Mouse (Mus musculus) embryonic facial prominence, embryonic 10.5 days (tissue): ENCODE measurements around the gene Sh3pxd2b. TPM values are rescaled to one million over a fixed set of nuclear protein-coding genes. Genes with fewer than 3 reads are reported as not detected.
A peak's percentile ranks its signal among the peaks of the same experiment; 100 is the strongest.

Experiments
- DNase-seq: peaks from one replicate; pipeline ENCODE4 v3.0.0-alpha.2; 2017; ENCODE audit warnings: low spot score
- H3K27ac ChIP-seq: fragments of 300-500 bp; sonication (generic); replicated peaks from 2 replicates; pipeline ENCODE4 v1.5.1; 2016; ENCODE audit warnings: mild to moderate bottlenecking
- H3K27me3 ChIP-seq: fragments of 300-500 bp; sonication (generic); replicated peaks from 2 replicates; pipeline ENCODE4 v1.6.1; 2016; ENCODE audit warnings: low read depth, mild to moderate bottlenecking; ENCODE audit not compliant: poor library complexity, severe bottlenecking
- H3K36me3 ChIP-seq: fragments of 300-500 bp; sonication (generic); replicated peaks from 2 replicates; pipeline ENCODE4 v1.6.1; 2016; ENCODE audit warnings: mild to moderate bottlenecking, moderate library complexity
- H3K4me1 ChIP-seq: fragments of 300-500 bp; sonication (generic); 2 replicates; pipeline ENCODE4 v1.6.1; 2016
- H3K4me3 ChIP-seq: fragments of 300-500 bp; sonication (generic); 2 replicates; pipeline ENCODE4 v1.5.1; 2016; ENCODE audit warnings: mild to moderate bottlenecking, moderate library complexity
- H3K9me3 ChIP-seq: fragments of 300-500 bp; sonication (generic); 2 replicates; pipeline ENCODE4 v1.6.1; 2016; ENCODE audit warnings: mild to moderate bottlenecking
- whole genome bisulfite sequencing: fragments of 180-500 bp; shearing (Covaris S2); methylation state at CpG from one replicate; pipeline ENCODE4 v1.1.7; 2016; 5-methylcytosine and 5-hydroxymethylcytosine counted together
- polyA plus RNA-seq: library from polyadenylated mRNA; unstranded; fragments of >200 nt; fragmentation: Nextera tagmentation; extraction: Ambion mirVana; gene quantifications from 2 replicates; pipeline ENCODE4 v1.2.1, GENCODE M21; 2016

Sh3pxd2b gene
- polyA plus RNA-seq, 1 experiment from 2014 or later: 28.3 TPM

- Histone ChIP-seq H3K4me1 (no peaks in the 10 kb centered on the region), H3K36me3 (peaks cover 75% of the 10 kb centered on the region), H3K27ac (no peak overlapping the region), H3K4me3 (no peak overlapping the region), H3K27me3 (no peaks in the 10 kb centered on the region), H3K9me3 (no peaks in the 10 kb centered on the region)
- WGBS: 89% methylated on average over 4 of the region's 4 CpGs
- no peak for DNase-seq
Measured at GRCm38 (mm10) chr11:32424600-32424999, 77.0 kb downstream of the Sh3pxd2b start.

DNA sequence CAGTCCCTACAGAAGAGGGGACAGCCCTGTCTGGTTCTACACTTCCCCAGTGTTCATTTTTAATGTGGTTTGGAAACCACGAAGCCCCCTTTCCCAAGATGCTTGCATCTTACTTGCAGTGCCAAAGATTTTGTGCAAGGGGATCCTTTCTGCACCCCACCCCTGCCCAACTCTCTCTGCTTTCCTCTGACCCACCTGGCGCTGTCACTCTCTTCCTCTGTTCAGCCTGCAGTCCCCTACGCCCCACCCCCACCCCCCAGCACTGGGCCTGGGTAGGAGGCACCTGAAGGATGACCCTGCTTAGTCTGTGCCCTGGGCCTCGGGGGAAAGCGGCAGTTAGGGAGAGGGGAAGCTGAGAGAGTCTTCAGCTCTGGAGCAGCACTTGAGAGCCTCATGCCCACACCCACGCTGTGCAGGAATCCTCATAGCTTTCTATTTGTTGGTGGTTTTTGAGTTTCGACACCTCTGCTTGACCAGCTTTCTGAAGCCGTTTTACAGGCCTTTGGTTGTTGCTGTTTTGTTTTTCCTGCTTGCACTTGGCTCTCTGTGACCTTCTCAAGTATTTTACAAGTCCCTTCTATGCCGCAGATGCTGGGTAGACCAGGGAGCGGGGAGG lies 77.5 kb downstream of the Sh3pxd2b start:
- Histone ChIP-seq H3K36me3 (peaks cover 70% of the 10 kb centered on the region), H3K9me3 (no peaks in the 10 kb centered on the region), H3K27me3 (no peaks in the 10 kb centered on the region), H3K4me3 (no peak overlapping the region), H3K4me1 (no peaks in the 10 kb centered on the region), H3K27ac (no peak overlapping the region)
- WGBS: 68% methylated on average over 10 of the region's 10 CpGs
- DNase-seq: no peak

DNA sequence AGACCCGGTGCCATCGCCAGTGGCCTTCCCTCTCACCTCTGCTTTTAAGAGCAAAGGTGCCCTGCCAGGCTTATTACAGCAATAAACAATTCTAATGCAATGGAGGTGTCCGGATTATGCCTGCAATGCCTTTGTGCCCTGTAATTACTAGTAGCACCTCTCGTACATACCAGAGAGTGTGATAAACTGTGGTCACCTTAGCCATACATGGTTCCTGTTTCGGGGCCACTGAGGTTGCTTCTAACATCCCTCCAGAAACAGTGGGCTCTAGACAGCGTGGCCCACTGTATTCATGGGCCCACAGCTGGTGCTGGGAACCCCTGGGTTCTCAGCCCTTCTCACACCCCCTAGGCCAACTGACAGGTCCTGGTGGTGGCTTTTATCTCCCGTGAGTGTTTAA lies 79.9 kb downstream of the Sh3pxd2b start:
- peaks cover 46% of the 10 kb centered on the region for H3K36me3 ChIP-seq
- no peaks in the 10 kb centered on the region for H3K4me1 ChIP-seq
- H3K4me3 ChIP-seq: no peak overlapping the region
- H3K27me3 ChIP-seq: no peaks in the 10 kb centered on the region
- H3K9me3 ChIP-seq: no peaks in the 10 kb centered on the region
- no peak overlapping the region for H3K27ac ChIP-seq
- DNase-seq: no peak
- WGBS: 87% methylated on average over 7 of the region's 7 CpGs

GRCm38 (mm10) chr11:32435410-32436060 lies 87.9 kb downstream of the Sh3pxd2b start:
- WGBS: 68% methylated on average over 6 of the region's 6 CpGs
- peak; percentile 30 for DNase-seq
- Histone ChIP-seq H3K4me3 (no peak overlapping the region), H3K27ac (peak overlapping the region; percentile 54; the same call in 1 of the 2 replicates), H3K4me1 (peaks cover 7% of the 10 kb centered on the region), H3K9me3 (no peaks in the 10 kb centered on the region), H3K36me3 (no peaks in the 10 kb centered on the region), H3K27me3 (no peaks in the 10 kb centered on the region)

DNA sequence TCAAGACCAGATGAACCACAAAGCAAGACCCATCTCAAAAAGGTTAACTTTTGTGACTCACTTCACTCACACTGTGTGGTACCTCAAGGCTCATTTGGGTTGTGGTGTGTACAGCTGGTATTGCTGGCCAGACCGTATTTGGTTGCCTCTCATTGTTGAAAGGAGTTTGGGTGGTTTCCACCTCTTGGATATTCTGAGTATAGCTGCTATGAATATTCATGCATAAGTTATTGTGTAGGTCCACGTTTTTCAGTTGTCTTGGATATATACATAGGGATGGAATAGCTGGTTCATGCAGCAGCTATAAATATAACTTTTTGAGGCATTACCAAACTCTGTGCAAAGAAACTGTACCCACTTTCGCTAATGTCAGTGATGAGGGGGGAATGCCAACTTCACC lies 95.0 kb downstream of the Sh3pxd2b start:
- Histone ChIP-seq H3K4me1 (no peaks in the 10 kb centered on the region), H3K27ac (no peak overlapping the region), H3K9me3 (no peaks in the 10 kb centered on the region), H3K4me3 (no peak overlapping the region), H3K36me3 (no peaks in the 10 kb centered on the region), H3K27me3 (no peaks in the 10 kb centered on the region)
- WGBS: 83% methylated on average over 3 of the region's 3 CpGs
- no peak for DNase-seq

- H3K36me3 ChIP-seq: no peaks in the 10 kb centered on the region
- no peaks in the 10 kb centered on the region for H3K4me1 ChIP-seq
- DNase-seq: no peak
- H3K9me3 ChIP-seq: no peaks in the 10 kb centered on the region
- H3K4me3 ChIP-seq: no peak overlapping the region
- 18% methylated on average over 1 of the region's 1 CpGs for WGBS
- H3K27ac ChIP-seq: no peak overlapping the region
- no peaks in the 10 kb centered on the region for H3K27me3 ChIP-seq
Measured at GRCm38 (mm10) chr11:32444266-32444665, 96.6 kb downstream of the Sh3pxd2b start.

DNA sequence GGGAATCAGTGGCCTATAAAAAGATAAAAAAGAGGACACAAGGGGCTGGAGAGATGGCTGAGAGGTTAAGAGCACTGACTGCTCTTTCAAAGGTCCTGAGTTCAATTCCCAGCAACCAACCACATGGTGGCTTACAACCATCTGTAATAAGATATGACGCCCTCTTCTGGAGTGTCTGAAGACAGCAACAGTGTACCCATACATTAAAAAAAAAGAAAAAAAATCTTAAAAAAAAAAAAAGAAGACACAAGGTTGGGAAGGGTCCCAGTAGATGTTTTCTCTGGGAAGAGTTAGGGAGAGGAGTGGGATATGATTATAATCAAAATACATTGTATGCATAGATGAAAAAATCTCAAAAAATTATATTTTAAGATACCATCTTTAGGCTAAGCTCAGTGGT lies 97.5 kb downstream of the Sh3pxd2b start:
- no peaks in the 10 kb centered on the region for H3K36me3 ChIP-seq
- no peak overlapping the region for H3K4me3 ChIP-seq
- H3K27me3 ChIP-seq: no peaks in the 10 kb centered on the region
- DNase-seq: no peak
- no peak overlapping the region for H3K27ac ChIP-seq
- no peaks in the 10 kb centered on the region for H3K9me3 ChIP-seq
- no peaks in the 10 kb centered on the region for H3K4me1 ChIP-seq
- 57% methylated on average over 1 of the region's 1 CpGs for WGBS

GRCm38 (mm10) chr11:32445637-32446226 lies 98.1 kb downstream of the Sh3pxd2b start:
- no peaks in the 10 kb centered on the region for H3K27me3 ChIP-seq
- H3K4me3 ChIP-seq: no peak overlapping the region
- DNase-seq: no peak
- H3K27ac ChIP-seq: no peak overlapping the region
- no peaks in the 10 kb centered on the region for H3K4me1 ChIP-seq
- 81% methylated on average over 6 of the region's 6 CpGs for WGBS
- no peaks in the 10 kb centered on the region for H3K9me3 ChIP-seq
- H3K36me3 ChIP-seq: no peaks in the 10 kb centered on the region

- no peak overlapping the region for H3K27ac ChIP-seq
- DNase-seq: peak; percentile 52
- H3K4me3 ChIP-seq: no peak overlapping the region
- no peaks in the 10 kb centered on the region for H3K9me3 ChIP-seq
- H3K36me3 ChIP-seq: no peaks in the 10 kb centered on the region
- H3K27me3 ChIP-seq: peaks cover 5% of the 10 kb centered on the region; the same call in 1 of the 2 replicates
- peaks cover 16% of the 10 kb centered on the region for H3K4me1 ChIP-seq
- WGBS: 2% methylated on average over 1 of the region's 1 CpGs
Measured at GRCm38 (mm10) chr11:32450216-32450615, 102.6 kb downstream of the Sh3pxd2b start.

DNA sequence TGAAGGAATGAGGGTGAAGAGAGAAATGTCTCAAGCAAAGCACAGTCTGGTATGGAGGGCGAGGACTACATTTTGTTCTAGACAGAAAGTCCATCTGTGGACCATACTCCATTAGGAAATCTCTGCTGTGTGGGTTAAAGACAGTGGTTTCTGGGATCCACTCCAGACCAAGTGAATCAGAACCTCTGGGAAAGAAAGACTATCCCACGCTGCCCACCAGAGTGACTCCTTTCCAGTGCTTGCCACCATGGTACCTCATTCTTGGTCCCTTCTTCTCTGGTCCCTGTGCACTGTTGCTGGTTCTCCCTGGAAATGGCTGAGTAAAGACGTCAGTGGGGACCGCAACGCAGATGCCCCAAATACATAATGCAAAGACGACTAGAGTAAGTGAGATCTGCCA lies 103.7 kb downstream of the Sh3pxd2b start:
- no peak overlapping the region for H3K4me3 ChIP-seq
- H3K27me3 ChIP-seq: peaks cover 5% of the 10 kb centered on the region; the same call in 1 of the 2 replicates
- H3K27ac ChIP-seq: no peak overlapping the region
- 90% methylated on average over 6 of the region's 6 CpGs for WGBS
- no peaks in the 10 kb centered on the region for H3K36me3 ChIP-seq
- no peak for DNase-seq
- peaks cover 17% of the 10 kb centered on the region for H3K4me1 ChIP-seq
- H3K9me3 ChIP-seq: no peaks in the 10 kb centered on the region

- Histone ChIP-seq H3K9me3 (no peaks in the 10 kb centered on the region), H3K36me3 (no peaks in the 10 kb centered on the region), H3K4me1 (peaks cover 27% of the 10 kb centered on the region), H3K27me3 (peaks cover 5% of the 10 kb centered on the region; the same call in 1 of the 2 replicates), H3K4me3 (no peak overlapping the region), H3K27ac (no peak overlapping the region)
- no peak for DNase-seq
- 90% methylated on average over 4 of the region's 4 CpGs for WGBS
Measured at GRCm38 (mm10) chr11:32452745-32453144, 105.1 kb downstream of the Sh3pxd2b start.

- Histone ChIP-seq H3K27me3 (peaks cover 5% of the 10 kb centered on the region; the same call in 1 of the 2 replicates), H3K27ac (no peak overlapping the region; the same call in 1 of the 2 replicates), H3K4me1 (peaks cover 27% of the 10 kb centered on the region), H3K9me3 (no peaks in the 10 kb centered on the region), H3K36me3 (no peaks in the 10 kb centered on the region), H3K4me3 (no peak overlapping the region)
- no peak for DNase-seq
- 45% methylated on average over 8 of the region's 8 CpGs for WGBS
Measured at GRCm38 (mm10) chr11:32453353-32453915, 105.8 kb downstream of the Sh3pxd2b start.
